Mouse (Mus musculus) ES-Bruce4 (cell line): ENCODE data around the gene Zc2hc1b.

Source experiments
- CTCF ChIP-seq: IDR thresholded peaks from one replicate; pipeline ENCODE4 v1.8.1; 2011; ENCODE audit warnings: low read depth, low read length
- EP300 ChIP-seq: IDR thresholded peaks from 2 replicates; pipeline ENCODE4 v1.6.1; 2011; ENCODE audit warnings: low read depth, low read length; ENCODE audit not compliant: insufficient read depth
- POLR2A ChIP-seq: IDR thresholded peaks from one replicate; pipeline ENCODE4 v1.8.1; 2011; ENCODE audit warnings: low read length; ENCODE audit not compliant: insufficient read depth

GRCm38 (mm10) chr10:13137906-13138305, 39.9 kb downstream of the Zc2hc1b start:
- TF ChIP-seq EP300 (no peak), CTCF (no peak), POLR2A (no peak)
